Mouse (Mus musculus): ENCODE results near the gene Tex26. TPM values are rescaled to one million over a fixed set of nuclear protein-coding genes. Genes with fewer than 3 reads are reported as not detected.

Tex26 gene
- polyA plus RNA-seq, 1 experiment, result 0.28 TPM

- no peaks in the 10 kb centered on the region for H3K27me3 ChIP-seq (ENCODE audit: control insufficient read depth, insufficient read depth, insufficient read length)
- no peaks in the 10 kb centered on the region for H3K79me2 ChIP-seq (ENCODE audit: control insufficient read depth, insufficient read depth)
- TF ChIP-seq FOSL1 (IDR thresholded peaks at IDR 0.05; ENCODE audit: insufficient read depth, low read length, poor library complexity, severe bottlenecking) (no peak), USF1 (IDR thresholded peaks at IDR 0.05; ENCODE audit: low read depth) (no peak), MYOD1 (IDR thresholded peaks at IDR 0.05; ENCODE audit: control insufficient read depth, insufficient read length, low read depth) (no peak), CTCF (IDR thresholded peaks at IDR 0.05; ENCODE audit: control insufficient read depth, insufficient read depth, insufficient read length) (no peak), CEBPB (IDR thresholded peaks at IDR 0.05; ENCODE audit: low read depth) (no peak), MYOG (IDR thresholded peaks at IDR 0.05; ENCODE audit: control insufficient read depth, extremely low read depth, insufficient read length) (no peak), MAX (IDR thresholded peaks at IDR 0.05) (no peak)
- H3K4me3 ChIP-seq (ENCODE audit: insufficient read depth, poor library complexity, severe bottlenecking), result no peak overlapping the region
- H3ac ChIP-seq (ENCODE audit: control insufficient read depth, insufficient read length, low read depth), result no peak overlapping the region
- H3K36me3 ChIP-seq (ENCODE audit: control insufficient read depth, insufficient read depth), result no peaks in the 10 kb centered on the region
- no peaks in the 10 kb centered on the region for H3K79me3 ChIP-seq (ENCODE audit: low read depth)
Observed at GRCm38 (mm10) chr5:149434141-149434690, 5.2 kb upstream of the Tex26 start.

GRCm38 (mm10) chr5:149436541-149436940, 2.9 kb upstream of the Tex26 start:
- no peak for TF ChIP-seq CEBPB (IDR thresholded peaks at IDR 0.05; ENCODE audit: low read depth)
- no peak for TF ChIP-seq MAX (IDR thresholded peaks at IDR 0.05)
- no peak for TF ChIP-seq MYOD1 (IDR thresholded peaks at IDR 0.05; ENCODE audit: control insufficient read depth, insufficient read length, low read depth)
- TF ChIP-seq CTCF (IDR thresholded peaks at IDR 0.05; ENCODE audit: control insufficient read depth, insufficient read depth, insufficient read length), result no peak
- no peak for TF ChIP-seq MYOG (IDR thresholded peaks at IDR 0.05; ENCODE audit: control insufficient read depth, extremely low read depth, insufficient read length)
- no peak for TF ChIP-seq FOSL1 (IDR thresholded peaks at IDR 0.05; ENCODE audit: insufficient read depth, low read length, poor library complexity, severe bottlenecking)
- TF ChIP-seq USF1 (IDR thresholded peaks at IDR 0.05; ENCODE audit: low read depth), result no peak
- Histone ChIP-seq H3ac (ENCODE audit: control insufficient read depth, insufficient read length, low read depth) (no peak overlapping the region), H3K36me3 (ENCODE audit: control insufficient read depth, insufficient read depth) (no peaks in the 10 kb centered on the region), H3K79me2 (ENCODE audit: control insufficient read depth, insufficient read depth) (no peaks in the 10 kb centered on the region), H3K27me3 (ENCODE audit: control insufficient read depth, insufficient read depth, insufficient read length) (no peaks in the 10 kb centered on the region), H3K79me3 (ENCODE audit: low read depth) (no peaks in the 10 kb centered on the region), H3K4me3 (ENCODE audit: insufficient read depth, poor library complexity, severe bottlenecking) (no peak overlapping the region)

GRCm38 (mm10) chr5:149437150-149437549, 2.3 kb upstream of the Tex26 start:
- TF ChIP-seq CTCF (IDR thresholded peaks at IDR 0.05; ENCODE audit: control insufficient read depth, insufficient read depth, insufficient read length), result no peak
- TF ChIP-seq FOSL1 (IDR thresholded peaks at IDR 0.05; ENCODE audit: insufficient read depth, low read length, poor library complexity, severe bottlenecking), result no peak
- no peak for TF ChIP-seq USF1 (IDR thresholded peaks at IDR 0.05; ENCODE audit: low read depth)
- no peak for TF ChIP-seq CEBPB (IDR thresholded peaks at IDR 0.05; ENCODE audit: low read depth)
- no peak for TF ChIP-seq MAX (IDR thresholded peaks at IDR 0.05)
- TF ChIP-seq MYOD1 (IDR thresholded peaks at IDR 0.05; ENCODE audit: control insufficient read depth, insufficient read length, low read depth), result no peak
- no peak for TF ChIP-seq MYOG (IDR thresholded peaks at IDR 0.05; ENCODE audit: control insufficient read depth, extremely low read depth, insufficient read length)
- H3K4me3 ChIP-seq (ENCODE audit: insufficient read depth, poor library complexity, severe bottlenecking), result no peak overlapping the region

GRCm38 (mm10) chr5:149440180-149440573, 717 bp downstream of the Tex26 start:
- Histone ChIP-seq H3ac (ENCODE audit: control insufficient read depth, insufficient read length, low read depth) (peak overlapping the region; percentile 63), H3K4me3 (ENCODE audit: insufficient read depth, poor library complexity, severe bottlenecking) (no peak overlapping the region), H3K36me3 (ENCODE audit: control insufficient read depth, insufficient read depth) (no peaks in the 10 kb centered on the region), H3K79me2 (ENCODE audit: control insufficient read depth, insufficient read depth) (no peaks in the 10 kb centered on the region), H3K27me3 (ENCODE audit: control insufficient read depth, insufficient read depth, insufficient read length) (no peaks in the 10 kb centered on the region), H3K79me3 (ENCODE audit: low read depth) (no peaks in the 10 kb centered on the region)
- TF ChIP-seq CEBPB (IDR thresholded peaks at IDR 0.05; ENCODE audit: low read depth), result no peak
- TF ChIP-seq MAX (IDR thresholded peaks at IDR 0.05), result no peak
- no peak for TF ChIP-seq MYOD1 (IDR thresholded peaks at IDR 0.05; ENCODE audit: control insufficient read depth, insufficient read length, low read depth)
- TF ChIP-seq USF1 (IDR thresholded peaks at IDR 0.05; ENCODE audit: low read depth), result no peak
- TF ChIP-seq CTCF (IDR thresholded peaks at IDR 0.05; ENCODE audit: control insufficient read depth, insufficient read depth, insufficient read length), result no peak
- no peak for TF ChIP-seq MYOG (IDR thresholded peaks at IDR 0.05; ENCODE audit: control insufficient read depth, extremely low read depth, insufficient read length)
- no peak for TF ChIP-seq FOSL1 (IDR thresholded peaks at IDR 0.05; ENCODE audit: insufficient read depth, low read length, poor library complexity, severe bottlenecking)

More at GRCm38 (mm10) chr5:149437150-149437549, 2.3 kb upstream of the Tex26 start:
- Histone ChIP-seq H3K79me3 (ENCODE audit: low read depth) (no peaks in the 10 kb centered on the region), H3K27me3 (ENCODE audit: control insufficient read depth, insufficient read depth, insufficient read length) (no peaks in the 10 kb centered on the region), H3ac (ENCODE audit: control insufficient read depth, insufficient read length, low read depth) (no peak overlapping the region), H3K36me3 (ENCODE audit: control insufficient read depth, insufficient read depth) (no peaks in the 10 kb centered on the region), H3K79me2 (ENCODE audit: control insufficient read depth, insufficient read depth) (no peaks in the 10 kb centered on the region)

- TF ChIP-seq MYOG (IDR thresholded peaks at IDR 0.05; ENCODE audit: control insufficient read depth, extremely low read depth, insufficient read length), result no peak
- TF ChIP-seq MAX (IDR thresholded peaks at IDR 0.05), result no peak
- no peak for TF ChIP-seq FOSL1 (IDR thresholded peaks at IDR 0.05; ENCODE audit: insufficient read depth, low read length, poor library complexity, severe bottlenecking)
- TF ChIP-seq MYOD1 (IDR thresholded peaks at IDR 0.05; ENCODE audit: control insufficient read depth, insufficient read length, low read depth), result no peak
- no peak for TF ChIP-seq CEBPB (IDR thresholded peaks at IDR 0.05; ENCODE audit: low read depth)
- TF ChIP-seq USF1 (IDR thresholded peaks at IDR 0.05; ENCODE audit: low read depth), result no peak
- no peak for TF ChIP-seq CTCF (IDR thresholded peaks at IDR 0.05; ENCODE audit: control insufficient read depth, insufficient read depth, insufficient read length)
- H3K79me2 ChIP-seq (ENCODE audit: control insufficient read depth, insufficient read depth), result no peaks in the 10 kb centered on the region
- no peak overlapping the region for H3ac ChIP-seq (ENCODE audit: control insufficient read depth, insufficient read length, low read depth)
- no peaks in the 10 kb centered on the region for H3K79me3 ChIP-seq (ENCODE audit: low read depth)
- no peaks in the 10 kb centered on the region for H3K36me3 ChIP-seq (ENCODE audit: control insufficient read depth, insufficient read depth)
- H3K27me3 ChIP-seq (ENCODE audit: control insufficient read depth, insufficient read depth, insufficient read length), result no peaks in the 10 kb centered on the region
- H3K4me3 ChIP-seq (ENCODE audit: insufficient read depth, poor library complexity, severe bottlenecking), result no peak overlapping the region
Observed at GRCm38 (mm10) chr5:149441646-149442276, 2.3 kb downstream of the Tex26 start.

Data from C2C12 (cell line).